ENCODE assay signal across 28 mouse cellular contexts in the genomic region with DNA sequence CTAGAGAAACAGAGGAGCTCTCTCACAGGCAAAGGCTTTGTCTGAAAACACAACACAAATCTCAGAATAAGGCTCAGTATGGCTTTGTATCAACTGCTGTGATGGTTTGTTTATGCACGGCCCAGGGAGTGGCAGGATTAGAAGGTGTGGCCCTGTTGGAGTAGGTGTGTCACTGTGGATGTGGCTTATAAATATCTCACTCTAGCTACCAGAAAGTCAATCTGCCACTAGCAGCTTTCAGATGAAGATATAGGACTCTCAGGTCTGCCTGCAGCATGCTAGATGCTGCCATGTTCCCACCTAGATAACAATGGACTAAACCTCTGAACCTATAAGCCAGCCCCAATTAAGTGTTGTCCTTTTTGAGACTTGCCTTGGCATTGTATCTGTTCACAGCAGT.
DNase-seq lines count a peak whose midpoint lies in the region; ATAC-seq and TF ChIP-seq lines count a peak whose summit lies in the region.
"Had no signal": no experiment of that assay in that cellular context is flagged by ENCODE, and none has a peak within 500 bp of the region (broad histone marks: within the 10 kb centered on the region; RNA-seq: fewer than 3 reads in every experiment).

No protein-coding gene starts in this region.

- no peak overlapping the region for H3K4me3 ChIP-seq in liver, embryonic 12.5 days
- no peak overlapping the region for H3K4me3 ChIP-seq in liver, postnatal 0 days (ENCODE audit: low read depth, low read length)
- H3K4me3 ChIP-seq in stomach, postnatal 0 days (ENCODE audit: low read depth, low read length), result no peak overlapping the region
- H3K4me3 ChIP-seq in hindbrain, embryonic 11.5 days (ENCODE audit: low read depth, low read length), result no peak overlapping the region
- no peak overlapping the region for H3K4me3 ChIP-seq in midbrain, embryonic 15.5 days
- H3K4me3 ChIP-seq: embryonic facial prominence, embryonic 10.5 days; embryonic facial prominence, embryonic 15.5 days; forebrain, embryonic 12.5 days; hindbrain, embryonic 12.5 days; limb, embryonic 10.5 days; limb, embryonic 15.5 days; lung, embryonic 15.5 days had no signal

- H3K4me2 ChIP-seq in liver, embryonic 12.5 days, result no peak overlapping the region
- no peak overlapping the region for H3K4me2 ChIP-seq in liver, postnatal 0 days (ENCODE audit: low read depth, low read length)
- no peak overlapping the region for H3K4me2 ChIP-seq in stomach, postnatal 0 days (replicated peaks; ENCODE audit: low read depth)
- no peak overlapping the region for H3K4me2 ChIP-seq in hindbrain, embryonic 11.5 days (replicated peaks; ENCODE audit: low read depth, low read length)
- no peak overlapping the region for H3K4me2 ChIP-seq in midbrain, embryonic 15.5 days
- H3K4me2 ChIP-seq: embryonic facial prominence, embryonic 15.5 days; forebrain, embryonic 12.5 days; hindbrain, embryonic 12.5 days; limb, embryonic 15.5 days; lung, embryonic 15.5 days had no signal

- 18% methylated on average over 1 of the region's 1 CpGs for WGBS in liver, embryonic 12.5 days (ENCODE audit: insufficient replicate concordance)
- WGBS in liver, postnatal 0 days (ENCODE audit: insufficient replicate concordance), result 50% methylated on average over 1 of the region's 1 CpGs
- 31% methylated on average over 1 of the region's 1 CpGs for WGBS in stomach, postnatal 0 days
- 85% methylated on average over 1 of the region's 1 CpGs for WGBS in hindbrain, embryonic 11.5 days
- WGBS in midbrain, embryonic 15.5 days, result 70% methylated on average over 1 of the region's 1 CpGs

- ATAC-seq in liver, embryonic 12.5 days, result peak; percentile 77
- peak; percentile 71 for ATAC-seq in liver, postnatal 0 days
- ATAC-seq in stomach, postnatal 0 days (ENCODE audit: low FRiP score, low TSS enrichment), result peak; percentile 59; the same call in 1 of the 2 replicates
- no peak for ATAC-seq in hindbrain, embryonic 11.5 days (ENCODE audit: low FRiP score)
- no peak for ATAC-seq in midbrain, embryonic 15.5 days (replicated peaks)
- ATAC-seq: activated CD4-positive, CD25-positive, alpha-beta regulatory T cell, adult 4 months; CD4-positive, CD25-positive, alpha-beta regulatory T cell, adult 4 months; hindbrain, postnatal 0 days; intestine, postnatal 0 days had no signal

- no peaks in the 10 kb centered on the region for H3K9me3 ChIP-seq in liver, embryonic 12.5 days (replicated peaks)
- H3K9me3 ChIP-seq in liver, postnatal 0 days (ENCODE audit: low read length), result no peaks in the 10 kb centered on the region
- no peaks in the 10 kb centered on the region for H3K9me3 ChIP-seq in stomach, postnatal 0 days (ENCODE audit: control insufficient read depth, low read length)
- no peaks in the 10 kb centered on the region for H3K9me3 ChIP-seq in hindbrain, embryonic 11.5 days (ENCODE audit: control insufficient read depth, low read length)
- H3K9me3 ChIP-seq in midbrain, embryonic 15.5 days, result no peaks in the 10 kb centered on the region
- H3K9me3 ChIP-seq: embryonic facial prominence, embryonic 10.5 days; embryonic facial prominence, embryonic 15.5 days; forebrain, embryonic 12.5 days; hindbrain, embryonic 12.5 days; limb, embryonic 10.5 days; limb, embryonic 15.5 days; lung, embryonic 15.5 days had no signal

- peak; percentile 15 for DNase-seq in c-Kit-negative CD71-positive TER-119-positive erythroid progenitor cells, embryonic 14.5 days (ENCODE audit: low read depth, low spot score)
- DNase-seq in liver, postnatal 0 days, result no peak
- peak; percentile 26 for DNase-seq in stomach, postnatal 0 days (ENCODE audit: low spot score)
- no peak for DNase-seq in hindbrain, embryonic 11.5 days (ENCODE audit: low spot score)
- DNase-seq in lung, postnatal 36 days, result no peak
- DNase-seq: adrenal gland, adult 8-10 months; cerebellum, adult 2 months; cerebellum, postnatal 14 days; gastrocnemius, postnatal 14 days; heart, postnatal 14 days; kidney, adult 9 months; kidney, postnatal 10 days; layer of hippocampus, adult 9-11 months; midbrain, embryonic 14.5 days; right cerebral cortex, adult 18-20 months had no signal

- H3K27ac ChIP-seq in liver, embryonic 12.5 days, result no peak overlapping the region
- no peak overlapping the region for H3K27ac ChIP-seq in liver, postnatal 0 days (ENCODE audit: low read depth)
- H3K27ac ChIP-seq in stomach, postnatal 0 days (replicated peaks), result no peak overlapping the region
- H3K27ac ChIP-seq in hindbrain, embryonic 11.5 days (ENCODE audit: low read depth, low read length), result no peak overlapping the region
- H3K27ac ChIP-seq in midbrain, embryonic 15.5 days, result no peak overlapping the region
- H3K27ac ChIP-seq: embryonic facial prominence, embryonic 10.5 days; embryonic facial prominence, embryonic 15.5 days; forebrain, embryonic 12.5 days; hindbrain, embryonic 12.5 days; hindbrain, postnatal 0 days; limb, embryonic 10.5 days; limb, embryonic 15.5 days; lung, embryonic 15.5 days had no signal

- H3K27me3 ChIP-seq in liver, embryonic 12.5 days (replicated peaks), result no peaks in the 10 kb centered on the region
- H3K27me3 ChIP-seq in liver, postnatal 0 days (ENCODE audit: insufficient read depth, low read length), result no peaks in the 10 kb centered on the region
- H3K27me3 ChIP-seq in stomach, postnatal 0 days (ENCODE audit: control insufficient read depth, insufficient read depth, low read length), result no peaks in the 10 kb centered on the region
- no peaks in the 10 kb centered on the region for H3K27me3 ChIP-seq in hindbrain, embryonic 11.5 days (ENCODE audit: control insufficient read depth, insufficient read depth, low read length)
- no peaks in the 10 kb centered on the region for H3K27me3 ChIP-seq in midbrain, embryonic 15.5 days (replicated peaks)
- H3K27me3 ChIP-seq: embryonic facial prominence, embryonic 15.5 days; forebrain, embryonic 12.5 days; hindbrain, embryonic 12.5 days; limb, embryonic 15.5 days; lung, embryonic 15.5 days had no signal

- TF ChIP-seq EP300 in liver, postnatal 0 days (IDR thresholded peaks at IDR 0.05; ENCODE audit: low read depth), result no peak
- TF ChIP-seq EP300 in stomach, postnatal 0 days (optimal IDR thresholded peaks at IDR 0.05), result no peak

- H3K36me3 ChIP-seq in liver, embryonic 12.5 days, result no peaks in the 10 kb centered on the region
- H3K36me3 ChIP-seq in liver, postnatal 0 days (replicated peaks; ENCODE audit: insufficient read depth, low read length), result no peaks in the 10 kb centered on the region
- no peaks in the 10 kb centered on the region for H3K36me3 ChIP-seq in stomach, postnatal 0 days (ENCODE audit: control insufficient read depth, insufficient read depth, low read length)
- no peaks in the 10 kb centered on the region for H3K36me3 ChIP-seq in hindbrain, embryonic 11.5 days (ENCODE audit: control insufficient read depth, insufficient read depth, low read length)
- no peaks in the 10 kb centered on the region for H3K36me3 ChIP-seq in midbrain, embryonic 15.5 days (replicated peaks)
- H3K36me3 ChIP-seq: embryonic facial prominence, embryonic 10.5 days; embryonic facial prominence, embryonic 15.5 days; forebrain, embryonic 12.5 days; hindbrain, embryonic 12.5 days; limb, embryonic 10.5 days; limb, embryonic 15.5 days; lung, embryonic 15.5 days had no signal

- H3K9ac ChIP-seq in liver, embryonic 12.5 days, result no peak overlapping the region
- H3K9ac ChIP-seq in liver, postnatal 0 days (replicated peaks), result no peak overlapping the region
- H3K9ac ChIP-seq in stomach, postnatal 0 days (ENCODE audit: low read length), result no peak overlapping the region
- no peak overlapping the region for H3K9ac ChIP-seq in hindbrain, embryonic 11.5 days (ENCODE audit: low read depth, low read length)
- no peak overlapping the region for H3K9ac ChIP-seq in midbrain, embryonic 15.5 days
- H3K9ac ChIP-seq: embryonic facial prominence, embryonic 15.5 days; forebrain, embryonic 12.5 days; hindbrain, embryonic 12.5 days; limb, embryonic 15.5 days; lung, embryonic 15.5 days had no signal

- TF ChIP-seq CTCF in liver, postnatal 0 days (IDR thresholded peaks at IDR 0.05; ENCODE audit: low read depth), result no peak
- TF ChIP-seq CTCF in stomach, postnatal 0 days (IDR thresholded peaks at IDR 0.05; ENCODE audit: low read depth), result no peak

- H3K4me1 ChIP-seq in liver, embryonic 12.5 days, result peaks cover 3% of the 10 kb centered on the region; the same call in 1 of the 2 replicates
- no peaks in the 10 kb centered on the region for H3K4me1 ChIP-seq in liver, postnatal 0 days (ENCODE audit: insufficient read depth)
- no peaks in the 10 kb centered on the region for H3K4me1 ChIP-seq in stomach, postnatal 0 days (replicated peaks; ENCODE audit: control insufficient read depth, insufficient read depth)
- H3K4me1 ChIP-seq in hindbrain, embryonic 11.5 days (replicated peaks; ENCODE audit: control insufficient read depth, insufficient read depth, low read length), result no peaks in the 10 kb centered on the region
- H3K4me1 ChIP-seq in midbrain, embryonic 15.5 days, result no peaks in the 10 kb centered on the region
- H3K4me1 ChIP-seq: embryonic facial prominence, embryonic 10.5 days; embryonic facial prominence, embryonic 15.5 days; forebrain, embryonic 12.5 days; hindbrain, embryonic 12.5 days; limb, embryonic 10.5 days; limb, embryonic 15.5 days; lung, embryonic 15.5 days had no signal

Comparison
In these comparisons a context has a peak if more than half of its experiments do, and no peak if none do; other contexts are left out.
1. DNase-seq: peak in c-Kit-negative CD71-positive TER-119-positive erythroid progenitor cells, embryonic 14.5 days (single experiment) and stomach, postnatal 0 days (single experiment); none in liver, postnatal 0 days (single experiment), hindbrain, embryonic 11.5 days (single experiment) and lung, postnatal 36 days (single experiment).
2. ATAC-seq: peak in liver, embryonic 12.5 days (single experiment), liver, postnatal 0 days (single experiment) and stomach, postnatal 0 days (single experiment); none in hindbrain, embryonic 11.5 days (single experiment) and midbrain, embryonic 15.5 days (single experiment).